Mouse (Mus musculus) forebrain, embryonic 14.5 days (tissue): ENCODE results near the gene Slc27a1. TPM values are rescaled to one million over a fixed set of nuclear protein-coding genes. Genes with fewer than 3 reads are reported as not detected.
"Not testable (repeated sequence)": the region's sequence is repeated elsewhere in the genome, so short reads cannot be mapped to it uniquely, and the experiment has no call there.

Experiments used
- ATAC-seq: fragments of 200-750 bp; cut with Nextera tagmentation; 2 replicates; pipeline ENCODE4 v1.8.0; 2017; ENCODE audit warnings: mild to moderate bottlenecking, moderate library complexity
- DNase-seq: peaks from one replicate; pipeline ENCODE4 v3.0.0-alpha.2; 2015; ENCODE audit warnings: low spot score
- H3K27ac ChIP-seq: fragments of 300-500 bp; sonication (generic); 2 replicates; pipeline ENCODE4 v1.5.1; 2014; ENCODE audit warnings: low read depth, mild to moderate bottlenecking, control low read depth, low read length, moderate library complexity
- H3K27me3 ChIP-seq: fragments of 300-500 bp; sonication (generic); replicated peaks from 2 replicates; pipeline ENCODE4 v1.6.1; 2014; ENCODE audit warnings: low read length, control low read depth, mixed read lengths; ENCODE audit not compliant: control insufficient read depth, insufficient read depth
- H3K36me3 ChIP-seq: fragments of 300-500 bp; sonication (generic); 2 replicates; pipeline ENCODE4 v1.6.1; 2014; ENCODE audit warnings: low read length, control low read depth; ENCODE audit not compliant: control insufficient read depth, insufficient read depth
- H3K4me1 ChIP-seq: fragments of 300-500 bp; sonication (generic); 2 replicates; pipeline ENCODE4 v1.6.1; 2014; ENCODE audit warnings: antibody characterized with exemption, low read length, control low read depth; ENCODE audit not compliant: control insufficient read depth, insufficient read depth
- H3K4me2 ChIP-seq: fragments of 300-500 bp; sonication (generic); 2 replicates; pipeline ENCODE4 v1.6.1; 2014; ENCODE audit warnings: mild to moderate bottlenecking, control low read depth, low read length
- H3K4me3 ChIP-seq: fragments of 300-500 bp; sonication (generic); 2 replicates; pipeline ENCODE4 v1.5.1; 2014; ENCODE audit warnings: low read depth, low read length, control low read depth
- H3K9ac ChIP-seq: fragments of 300-500 bp; sonication (generic); 2 replicates; pipeline ENCODE4 v1.6.1; 2014; ENCODE audit warnings: mild to moderate bottlenecking, low read length, control low read depth, moderate library complexity
- H3K9me3 ChIP-seq: fragments of 300-500 bp; sonication (generic); replicated peaks from 2 replicates; pipeline ENCODE4 v1.6.1; 2016; ENCODE audit warnings: low read length, control low read depth, mixed read lengths; ENCODE audit not compliant: control insufficient read depth
- WGBS: fragments of 180-500 bp; shearing (Covaris S2); extraction: QIAGEN DNeasy Blood & Tissue Kit; methylation state at CpG from one replicate; pipeline ENCODE4 v1.1.7; 2014; 5-methylcytosine and 5-hydroxymethylcytosine counted together
- polyA plus RNA-seq: library from polyadenylated mRNA; unstranded; fragments of >200 nt; fragmentation: Nextera tagmentation; extraction: Ambion mirVana; gene quantifications from 2 replicates; pipeline ENCODE4 v1.2.1, GENCODE M21; 2014

Slc27a1 gene
- 25.8 and 31.5 TPM in 2 replicates for polyA plus RNA-seq

- no peaks in the 10 kb centered on the region for H3K9me3 ChIP-seq
- peak within 1 kb of the TSS; percentile 64 for H3K4me3 ChIP-seq
- ATAC-seq: no peak
- peak within 1 kb of the TSS; percentile 75 for H3K9ac ChIP-seq
- H3K36me3 ChIP-seq: no peaks in the 10 kb centered on the region
- H3K4me1 ChIP-seq: peaks cover 23% of the 10 kb centered on the region
- peak within 1 kb of the TSS; percentile 81 for H3K4me2 ChIP-seq
- no peaks in the 10 kb centered on the region for H3K27me3 ChIP-seq
- H3K27ac ChIP-seq: peak within 1 kb of the TSS; percentile 79
- 11% methylated on average over 13 of the region's 13 CpGs for WGBS
- peak; percentile 77 for DNase-seq
These were observed at the start of gene Slc27a1 for GRCm38 (mm10) chr8:71568387-71568937. Gene Slc27a1, plus strand, starts transcription at chr8:71568882.

GRCm38 (mm10) chr8:71519037-71519825, 49.5 kb upstream of the Slc27a1 start:
- not testable (repeated sequence) for ATAC-seq

GRCm38 (mm10) chr8:71521634-71522033, 47.0 kb upstream of the Slc27a1 start:
- H3K27ac ChIP-seq: no peak overlapping the region
- no peak overlapping the region for H3K4me2 ChIP-seq
- no peak overlapping the region for H3K9ac ChIP-seq
- peaks cover 20% of the 10 kb centered on the region for H3K27me3 ChIP-seq
- ATAC-seq: peak; percentile 80
- H3K36me3 ChIP-seq: no peaks in the 10 kb centered on the region
- 3% methylated on average over 17 of the region's 17 CpGs for WGBS
- no peaks in the 10 kb centered on the region for H3K9me3 ChIP-seq
- H3K4me3 ChIP-seq: no peak overlapping the region
- H3K4me1 ChIP-seq: no peaks in the 10 kb centered on the region
- peak; percentile 88 for DNase-seq

More at GRCm38 (mm10) chr8:71519037-71519825, 49.5 kb upstream of the Slc27a1 start:
- peak; percentile 83 for DNase-seq
- not testable (repeated sequence) for H3K9me3 ChIP-seq, H3K27me3 ChIP-seq, H3K4me3 ChIP-seq, H3K27ac ChIP-seq, H3K4me1 ChIP-seq, H3K4me2 ChIP-seq, H3K36me3 ChIP-seq, H3K9ac ChIP-seq
- WGBS: 34% methylated on average over 9 of the region's 10 CpGs

GRCm38 (mm10) chr8:71525226-71526050, 43.2 kb upstream of the Slc27a1 start, which contains the start of gene Ccdc194:
Gene Ccdc194, minus strand, starts transcription at chr8:71525711.
- ATAC-seq (no peak), DNase-seq (no peak)
- H3K4me1 ChIP-seq: no peaks in the 10 kb centered on the region
- 6% methylated on average over 46 of the region's 46 CpGs for WGBS
- H3K4me2 ChIP-seq: no peak within 1 kb of the TSS
- H3K27me3 ChIP-seq: peaks cover 25% of the 10 kb centered on the region
- no peaks in the 10 kb centered on the region for H3K36me3 ChIP-seq
- H3K27ac ChIP-seq: no peak within 1 kb of the TSS
- no peak within 1 kb of the TSS for H3K4me3 ChIP-seq
- no peak within 1 kb of the TSS for H3K9ac ChIP-seq
- no peaks in the 10 kb centered on the region for H3K9me3 ChIP-seq

DNA sequence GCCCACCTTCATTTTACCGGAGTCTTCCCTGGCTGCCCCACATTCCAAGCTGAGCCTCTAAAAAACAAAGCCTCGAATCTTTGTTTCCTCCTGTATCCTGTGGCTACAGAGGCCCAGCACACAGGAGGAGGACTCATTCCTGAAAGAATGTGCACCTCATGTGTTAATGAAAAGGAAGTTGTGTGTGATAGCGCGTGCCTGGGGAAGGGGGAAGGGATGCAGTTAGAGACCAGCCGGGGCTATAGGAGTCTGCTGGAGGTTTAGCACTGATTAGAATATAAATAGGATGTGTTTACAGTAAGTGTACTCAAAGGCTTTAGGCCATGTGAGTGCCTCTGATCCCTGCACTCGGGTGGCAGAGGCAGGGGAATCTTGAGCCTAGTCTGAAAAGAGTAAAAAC, 42.4 kb upstream of the Slc27a1 start:
- no peak for DNase-seq
- Histone ChIP-seq H3K4me1 (no peaks in the 10 kb centered on the region), H3K36me3 (no peaks in the 10 kb centered on the region), H3K4me3 (no peak overlapping the region), H3K9me3 (no peaks in the 10 kb centered on the region), H3K9ac (no peak overlapping the region), H3K27me3 (peaks cover 25% of the 10 kb centered on the region), H3K4me2 (no peak overlapping the region), H3K27ac (no peak overlapping the region)
- no peak for ATAC-seq
- under 1% methylated on average over 6 of the region's 6 CpGs for WGBS

DNA sequence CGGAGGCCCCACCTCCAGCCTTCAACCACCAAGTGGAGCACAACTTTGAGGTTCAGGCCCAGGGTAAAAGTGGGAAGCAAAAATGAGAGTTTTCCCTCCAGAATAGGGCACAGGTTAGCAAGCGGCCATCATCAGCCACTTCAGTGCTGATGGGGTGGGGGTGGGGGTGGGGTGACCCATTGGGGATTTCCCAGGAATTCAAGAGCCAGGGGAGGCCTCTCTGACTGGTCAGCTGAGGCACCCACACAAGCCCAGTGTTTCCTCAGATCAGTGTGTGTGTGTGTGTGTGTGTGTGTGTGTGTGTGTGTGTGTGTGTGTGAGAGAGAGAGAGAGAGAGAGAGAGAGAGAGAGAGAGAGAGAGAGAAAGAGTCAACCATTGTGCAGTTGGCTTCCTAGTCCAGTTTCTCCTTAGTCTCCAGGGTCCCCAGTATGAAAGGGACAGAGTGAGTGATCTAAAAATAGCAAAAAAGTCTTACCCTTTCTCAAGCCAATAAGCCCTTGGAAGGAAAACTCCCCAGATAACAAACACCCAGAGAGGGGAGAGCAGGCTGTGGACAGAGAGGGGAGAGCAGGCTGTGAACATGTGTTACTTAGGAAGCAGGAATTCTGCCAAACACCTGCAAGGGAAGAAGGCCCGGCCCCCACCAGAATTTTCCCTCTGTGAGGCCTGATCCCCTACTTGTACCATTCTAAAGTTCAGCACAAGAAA, 41.4 kb upstream of the Slc27a1 start:
- peaks cover 25% of the 10 kb centered on the region for H3K27me3 ChIP-seq
- no peaks in the 10 kb centered on the region for H3K36me3 ChIP-seq
- no peaks in the 10 kb centered on the region for H3K9me3 ChIP-seq
- no peak overlapping the region for H3K9ac ChIP-seq
- DNase-seq (no peak), ATAC-seq (no peak)
- H3K4me1 ChIP-seq: no peaks in the 10 kb centered on the region
- no peak overlapping the region for H3K4me2 ChIP-seq
- H3K27ac ChIP-seq: no peak overlapping the region
- no peak overlapping the region for H3K4me3 ChIP-seq
- WGBS: 52% methylated on average over 3 of the region's 3 CpGs

- no peaks in the 10 kb centered on the region for H3K4me1 ChIP-seq
- peaks cover 25% of the 10 kb centered on the region for H3K27me3 ChIP-seq
- ATAC-seq: no peak
- peak overlapping the region; percentile 7; the same call in 1 of the 2 replicates for H3K27ac ChIP-seq
- H3K9ac ChIP-seq: no peak overlapping the region
- no peaks in the 10 kb centered on the region for H3K36me3 ChIP-seq
- no peak for DNase-seq
- no peaks in the 10 kb centered on the region for H3K9me3 ChIP-seq
- no peak overlapping the region for H3K4me2 ChIP-seq
- 89% methylated on average over 11 of the region's 11 CpGs for WGBS
- no peak overlapping the region for H3K4me3 ChIP-seq
These were observed 40.2 kb upstream of the Slc27a1 start for GRCm38 (mm10) chr8:71528362-71529073.
